Mouse (Mus musculus) limb, embryonic 12.5 days (tissue): ENCODE measurements around the gene Ehd4. TPM values are rescaled to one million over a fixed set of nuclear protein-coding genes. Genes with fewer than 3 reads are reported as not detected.

Source experiments
- ATAC-seq: fragments of 200-750 bp; cut with Nextera tagmentation; 2 replicates; pipeline ENCODE4 v1.8.0; 2017; ENCODE audit warnings: low read depth, moderate TSS enrichment; ENCODE audit not compliant: insufficient number of reproducible peaks, insufficient read depth, low FRiP score, low TSS enrichment
- H3K27ac ChIP-seq: fragments of 300-500 bp; sonication (generic); 2 replicates; pipeline ENCODE4 v1.5.1; 2016; ENCODE audit warnings: mild to moderate bottlenecking, moderate library complexity
- H3K27me3 ChIP-seq: fragments of 300-500 bp; sonication (generic); 2 replicates; pipeline ENCODE4 v1.6.1; 2016; ENCODE audit warnings: mild to moderate bottlenecking, moderate library complexity
- H3K36me3 ChIP-seq: fragments of 300-500 bp; sonication (generic); 2 replicates; pipeline ENCODE4 v1.6.1; 2016; ENCODE audit warnings: mild to moderate bottlenecking, moderate library complexity
- H3K4me1 ChIP-seq: fragments of 300-500 bp; sonication (generic); replicated peaks from 2 replicates; pipeline ENCODE4 v1.6.1; 2016
- H3K4me2 ChIP-seq: fragments of 300-500 bp; sonication (generic); 2 replicates; pipeline ENCODE4 v1.6.1; 2016; ENCODE audit warnings: mild to moderate bottlenecking, moderate library complexity
- H3K4me3 ChIP-seq: fragments of 300-500 bp; sonication (generic); replicated peaks from 2 replicates; pipeline ENCODE4 v1.5.1; 2016; ENCODE audit warnings: mild to moderate bottlenecking
- H3K9ac ChIP-seq: fragments of 300-500 bp; sonication (generic); replicated peaks from 2 replicates; pipeline ENCODE4 v1.6.1; 2016; ENCODE audit warnings: mild to moderate bottlenecking, moderate library complexity
- H3K9me3 ChIP-seq: fragments of 300-500 bp; sonication (generic); 2 replicates; pipeline ENCODE4 v1.6.1; 2016; ENCODE audit warnings: mild to moderate bottlenecking, moderate library complexity
- WGBS: fragments of 180-500 bp; shearing (Covaris S2); methylation state at CpG from one replicate; pipeline ENCODE4 v1.1.7; 2016; 5-methylcytosine and 5-hydroxymethylcytosine counted together
- polyA plus RNA-seq: library from polyadenylated mRNA; unstranded; fragments of >200 nt; fragmentation: Nextera tagmentation; extraction: Ambion mirVana; gene quantifications from 2 replicates; pipeline ENCODE4 v1.2.1, GENCODE M21; 2016

Ehd4 gene
- polyA plus RNA-seq, 1 experiment from 2014 or later: 28.2 TPM

- Histone ChIP-seq H3K36me3 (no peaks in the 10 kb centered on the region), H3K4me1 (peaks cover 9% of the 10 kb centered on the region), H3K27ac (no peak overlapping the region), H3K9me3 (no peaks in the 10 kb centered on the region), H3K27me3 (no peaks in the 10 kb centered on the region), H3K9ac (no peak overlapping the region), H3K4me2 (no peak overlapping the region), H3K4me3 (no peak overlapping the region)
- no peak for ATAC-seq
- WGBS: 89% methylated on average over 10 of the region's 10 CpGs
These were observed 98.5 kb downstream of the Ehd4 start for GRCm38 (mm10) chr2:120055923-120056322.

- no peak overlapping the region for H3K9ac ChIP-seq
- H3K27ac ChIP-seq: no peak overlapping the region
- H3K4me2 ChIP-seq: no peak overlapping the region
- ATAC-seq: no peak
- no peaks in the 10 kb centered on the region; the same call in 1 of the 2 replicates for H3K27me3 ChIP-seq
- no peaks in the 10 kb centered on the region for H3K9me3 ChIP-seq
- H3K4me1 ChIP-seq: peaks cover 2% of the 10 kb centered on the region; the same call in 1 of the 2 replicates
- H3K4me3 ChIP-seq: no peak overlapping the region
- H3K36me3 ChIP-seq: no peaks in the 10 kb centered on the region
- 89% methylated on average over 12 of the region's 12 CpGs for WGBS
These were observed 99.4 kb downstream of the Ehd4 start for GRCm38 (mm10) chr2:120054771-120055552.

- Histone ChIP-seq H3K4me1 (peaks cover 2% of the 10 kb centered on the region; the same call in 1 of the 2 replicates), H3K9me3 (no peaks in the 10 kb centered on the region), H3K36me3 (no peaks in the 10 kb centered on the region), H3K27me3 (no peaks in the 10 kb centered on the region; the same call in 1 of the 2 replicates), H3K27ac (no peak overlapping the region), H3K4me3 (no peak overlapping the region), H3K4me2 (no peak overlapping the region), H3K9ac (no peak overlapping the region)
- 65% methylated on average over 6 of the region's 6 CpGs for WGBS
- no peak for ATAC-seq
These were observed 103.0 kb downstream of the Ehd4 start for GRCm38 (mm10) chr2:120051405-120051804.

GRCm38 (mm10) chr2:120049632-120050274, 104.7 kb downstream of the Ehd4 start:
- Histone ChIP-seq H3K4me3 (no peak overlapping the region), H3K9me3 (no peaks in the 10 kb centered on the region), H3K27me3 (no peaks in the 10 kb centered on the region; the same call in 1 of the 2 replicates), H3K9ac (no peak overlapping the region), H3K36me3 (no peaks in the 10 kb centered on the region), H3K4me1 (peaks cover 14% of the 10 kb centered on the region), H3K4me2 (no peak overlapping the region), H3K27ac (no peak overlapping the region)
- 56% methylated on average over 10 of the region's 10 CpGs for WGBS
- ATAC-seq: 0 out of 2 replicates have a peak, but pooled peaks have one; percentile 17

GRCm38 (mm10) chr2:120048173-120048572, 106.2 kb downstream of the Ehd4 start:
- no peak overlapping the region for H3K9ac ChIP-seq
- H3K4me2 ChIP-seq: no peak overlapping the region
- no peak overlapping the region for H3K4me3 ChIP-seq
- H3K9me3 ChIP-seq: no peaks in the 10 kb centered on the region
- no peaks in the 10 kb centered on the region for H3K36me3 ChIP-seq
- WGBS: 78% methylated on average over 9 of the region's 9 CpGs
- H3K27me3 ChIP-seq: no peaks in the 10 kb centered on the region; the same call in 1 of the 2 replicates
- H3K27ac ChIP-seq: no peak overlapping the region
- no peak for ATAC-seq
- H3K4me1 ChIP-seq: peaks cover 23% of the 10 kb centered on the region

- ATAC-seq: no peak
- H3K9me3 ChIP-seq: no peaks in the 10 kb centered on the region
- H3K4me1 ChIP-seq: peaks cover 23% of the 10 kb centered on the region
- H3K27ac ChIP-seq: no peak overlapping the region
- peaks cover 10% of the 10 kb centered on the region for H3K36me3 ChIP-seq
- 65% methylated on average over 14 of the region's 14 CpGs for WGBS
- no peak overlapping the region for H3K9ac ChIP-seq
- no peak overlapping the region for H3K4me3 ChIP-seq
- H3K27me3 ChIP-seq: no peaks in the 10 kb centered on the region; the same call in 1 of the 2 replicates
- H3K4me2 ChIP-seq: no peak overlapping the region
These were observed 107.7 kb downstream of the Ehd4 start for GRCm38 (mm10) chr2:120046486-120047310.

GRCm38 (mm10) chr2:120044676-120045075, 109.7 kb downstream of the Ehd4 start:
- Histone ChIP-seq H3K27ac (peak overlapping the region; percentile 75), H3K36me3 (peaks cover 30% of the 10 kb centered on the region), H3K4me1 (peaks cover 23% of the 10 kb centered on the region), H3K9ac (no peak overlapping the region), H3K9me3 (no peaks in the 10 kb centered on the region), H3K27me3 (no peaks in the 10 kb centered on the region), H3K4me2 (no peak overlapping the region), H3K4me3 (no peak overlapping the region)
- WGBS: 76% methylated on average over 3 of the region's 3 CpGs
- no peak for ATAC-seq

- Histone ChIP-seq H3K36me3 (peaks cover 35% of the 10 kb centered on the region), H3K9me3 (no peaks in the 10 kb centered on the region), H3K4me3 (no peak overlapping the region), H3K27ac (peak overlapping the region; percentile 75), H3K4me2 (no peak overlapping the region), H3K9ac (no peak overlapping the region), H3K4me1 (peaks cover 23% of the 10 kb centered on the region), H3K27me3 (no peaks in the 10 kb centered on the region)
- ATAC-seq: peak; percentile 60
- 48% methylated on average over 4 of the region's 4 CpGs for WGBS
These were observed 110.3 kb downstream of the Ehd4 start for GRCm38 (mm10) chr2:120044101-120044603.

GRCm38 (mm10) chr2:120040991-120041390, 113.4 kb downstream of the Ehd4 start:
- ATAC-seq: no peak
- Histone ChIP-seq H3K9me3 (no peaks in the 10 kb centered on the region), H3K36me3 (peaks cover 67% of the 10 kb centered on the region)

More at GRCm38 (mm10) chr2:120040991-120041390, 113.4 kb downstream of the Ehd4 start:
- WGBS: 89% methylated on average over 5 of the region's 5 CpGs
- H3K27ac ChIP-seq: no peak overlapping the region
- peaks cover 18% of the 10 kb centered on the region for H3K4me1 ChIP-seq
- no peaks in the 10 kb centered on the region for H3K27me3 ChIP-seq
- no peak overlapping the region for H3K4me2 ChIP-seq
- no peak overlapping the region for H3K9ac ChIP-seq
- no peak overlapping the region for H3K4me3 ChIP-seq
